Mouse (Mus musculus): Measurements from ENCODE around the gene Dennd1a. TPM values are rescaled to one million over a fixed set of nuclear protein-coding genes. Genes with fewer than 3 reads are reported as not detected.

The Dennd1a gene
- polyA plus RNA-seq, 1 experiment from 2014 or later: 10.2 TPM

GRCm38 (mm10) chr2:38007238-38007637 is 280.0 kb downstream of the Dennd1a start:
- Histone ChIP-seq H3K4me2 (ENCODE audit: low read depth, low read length) (no peak overlapping the region), H3K27ac (ENCODE audit: low read length) (no peak overlapping the region), H3K4me1 (ENCODE audit: control insufficient read depth, insufficient read depth, low read length) (no peaks in the 10 kb centered on the region), H3K9me3 (replicated peaks; ENCODE audit: control insufficient read depth, low read length) (no peaks in the 10 kb centered on the region), H3K27me3 (ENCODE audit: control insufficient read depth, insufficient read depth, low read length) (no peaks in the 10 kb centered on the region), H3K36me3 (ENCODE audit: control insufficient read depth, insufficient read depth, low read length) (no peaks in the 10 kb centered on the region), H3K9ac (ENCODE audit: low read length) (no peak overlapping the region), H3K4me3 (replicated peaks; ENCODE audit: low read length) (no peak overlapping the region)
- WGBS: 83% methylated on average over 1 of the region's 1 CpGs
- ATAC-seq (ENCODE audit: insufficient read depth, low FRiP score): no peak

- H3K9ac ChIP-seq (ENCODE audit: low read length): no peak overlapping the region
- no peaks in the 10 kb centered on the region for H3K36me3 ChIP-seq (ENCODE audit: control insufficient read depth, insufficient read depth, low read length)
- H3K27ac ChIP-seq (ENCODE audit: low read length): peak overlapping the region; percentile 55; the same call in 1 of the 2 replicates
- ATAC-seq (ENCODE audit: insufficient read depth, low FRiP score): no peak
- H3K27me3 ChIP-seq (ENCODE audit: control insufficient read depth, insufficient read depth, low read length): no peaks in the 10 kb centered on the region
- H3K4me1 ChIP-seq (ENCODE audit: control insufficient read depth, insufficient read depth, low read length): no peaks in the 10 kb centered on the region
- WGBS: 83% methylated on average over 9 of the region's 9 CpGs
- H3K9me3 ChIP-seq (replicated peaks; ENCODE audit: control insufficient read depth, low read length): no peaks in the 10 kb centered on the region
- H3K4me2 ChIP-seq (ENCODE audit: low read depth, low read length): no peak overlapping the region
- H3K4me3 ChIP-seq (replicated peaks; ENCODE audit: low read length): no peak overlapping the region
Measured at GRCm38 (mm10) chr2:38003183-38003680, 284.0 kb downstream of the Dennd1a start.

- no peak overlapping the region for H3K4me3 ChIP-seq (replicated peaks; ENCODE audit: low read length)
- H3K27ac ChIP-seq (ENCODE audit: low read length): no peak overlapping the region
- no peaks in the 10 kb centered on the region for H3K9me3 ChIP-seq (replicated peaks; ENCODE audit: control insufficient read depth, low read length)
- H3K27me3 ChIP-seq (ENCODE audit: control insufficient read depth, insufficient read depth, low read length): no peaks in the 10 kb centered on the region
- 95% methylated on average over 1 of the region's 1 CpGs for whole genome bisulfite sequencing
- H3K9ac ChIP-seq (ENCODE audit: low read length): no peak overlapping the region
- H3K36me3 ChIP-seq (ENCODE audit: control insufficient read depth, insufficient read depth, low read length): no peaks in the 10 kb centered on the region
- no peaks in the 10 kb centered on the region for H3K4me1 ChIP-seq (ENCODE audit: control insufficient read depth, insufficient read depth, low read length)
- no peak for ATAC-seq (ENCODE audit: insufficient read depth, low FRiP score)
- H3K4me2 ChIP-seq (ENCODE audit: low read depth, low read length): no peak overlapping the region
Measured at GRCm38 (mm10) chr2:38001004-38001403, 286.2 kb downstream of the Dennd1a start.

GRCm38 (mm10) chr2:37997966-37998365 is 289.2 kb downstream of the Dennd1a start:
- Histone ChIP-seq H3K4me1 (ENCODE audit: control insufficient read depth, insufficient read depth, low read length) (no peaks in the 10 kb centered on the region), H3K27ac (ENCODE audit: low read length) (no peak overlapping the region), H3K4me3 (replicated peaks; ENCODE audit: low read length) (no peak overlapping the region), H3K36me3 (ENCODE audit: control insufficient read depth, insufficient read depth, low read length) (no peaks in the 10 kb centered on the region), H3K9ac (ENCODE audit: low read length) (no peak overlapping the region), H3K9me3 (replicated peaks; ENCODE audit: control insufficient read depth, low read length) (no peaks in the 10 kb centered on the region), H3K4me2 (ENCODE audit: low read depth, low read length) (no peak overlapping the region), H3K27me3 (ENCODE audit: control insufficient read depth, insufficient read depth, low read length) (no peaks in the 10 kb centered on the region)
- WGBS: 60% methylated on average over 3 of the region's 3 CpGs
- ATAC-seq (ENCODE audit: insufficient read depth, low FRiP score): no peak

GRCm38 (mm10) chr2:37989091-37989490 is 298.1 kb downstream of the Dennd1a start:
- WGBS: 94% methylated on average over 3 of the region's 3 CpGs
- H3K4me1 ChIP-seq (ENCODE audit: control insufficient read depth, insufficient read depth, low read length): no peaks in the 10 kb centered on the region
- no peak overlapping the region for H3K4me2 ChIP-seq (ENCODE audit: low read depth, low read length)
- H3K4me3 ChIP-seq (replicated peaks; ENCODE audit: low read length): no peak overlapping the region
- no peak overlapping the region for H3K27ac ChIP-seq (ENCODE audit: low read length)
- H3K36me3 ChIP-seq (ENCODE audit: control insufficient read depth, insufficient read depth, low read length): no peaks in the 10 kb centered on the region
- H3K9ac ChIP-seq (ENCODE audit: low read length): no peak overlapping the region
- no peaks in the 10 kb centered on the region for H3K9me3 ChIP-seq (replicated peaks; ENCODE audit: control insufficient read depth, low read length)
- H3K27me3 ChIP-seq (ENCODE audit: control insufficient read depth, insufficient read depth, low read length): no peaks in the 10 kb centered on the region
- ATAC-seq (ENCODE audit: insufficient read depth, low FRiP score): no peak

GRCm38 (mm10) chr2:37988301-37988700 is 298.9 kb downstream of the Dennd1a start:
- Histone ChIP-seq H3K9ac (ENCODE audit: low read length) (no peak overlapping the region), H3K27me3 (ENCODE audit: control insufficient read depth, insufficient read depth, low read length) (no peaks in the 10 kb centered on the region), H3K4me3 (replicated peaks; ENCODE audit: low read length) (no peak overlapping the region), H3K4me2 (ENCODE audit: low read depth, low read length) (no peak overlapping the region), H3K36me3 (ENCODE audit: control insufficient read depth, insufficient read depth, low read length) (no peaks in the 10 kb centered on the region), H3K4me1 (ENCODE audit: control insufficient read depth, insufficient read depth, low read length) (no peaks in the 10 kb centered on the region), H3K9me3 (replicated peaks; ENCODE audit: control insufficient read depth, low read length) (no peaks in the 10 kb centered on the region), H3K27ac (ENCODE audit: low read length) (no peak overlapping the region)
- 85% methylated on average over 1 of the region's 1 CpGs for WGBS
- ATAC-seq (ENCODE audit: insufficient read depth, low FRiP score): no peak

- WGBS: 47% methylated on average over 5 of the region's 5 CpGs
- H3K9me3 ChIP-seq (replicated peaks; ENCODE audit: control insufficient read depth, low read length): no peaks in the 10 kb centered on the region
- no peak overlapping the region for H3K9ac ChIP-seq (ENCODE audit: low read length)
- no peak overlapping the region for H3K4me3 ChIP-seq (replicated peaks; ENCODE audit: low read length)
- H3K4me1 ChIP-seq (ENCODE audit: control insufficient read depth, insufficient read depth, low read length): peaks cover 5% of the 10 kb centered on the region; the same call in 1 of the 2 replicates
- H3K27ac ChIP-seq (ENCODE audit: low read length): no peak overlapping the region
- no peaks in the 10 kb centered on the region for H3K36me3 ChIP-seq (ENCODE audit: control insufficient read depth, insufficient read depth, low read length)
- no peaks in the 10 kb centered on the region for H3K27me3 ChIP-seq (ENCODE audit: control insufficient read depth, insufficient read depth, low read length)
- no peak for ATAC-seq (ENCODE audit: insufficient read depth, low FRiP score)
- no peak overlapping the region for H3K4me2 ChIP-seq (ENCODE audit: low read depth, low read length)
Measured at GRCm38 (mm10) chr2:37985690-37986222, 301.4 kb downstream of the Dennd1a start.

GRCm38 (mm10) chr2:37982714-37983113 is 304.5 kb downstream of the Dennd1a start:
- no peaks in the 10 kb centered on the region for H3K36me3 ChIP-seq (ENCODE audit: control insufficient read depth, insufficient read depth, low read length)
- no peak overlapping the region for H3K9ac ChIP-seq (ENCODE audit: low read length)
- 79% methylated on average over 1 of the region's 1 CpGs for WGBS
- no peak overlapping the region for H3K27ac ChIP-seq (ENCODE audit: low read length)
- H3K4me3 ChIP-seq (replicated peaks; ENCODE audit: low read length): no peak overlapping the region
- H3K4me1 ChIP-seq (ENCODE audit: control insufficient read depth, insufficient read depth, low read length): peaks cover 5% of the 10 kb centered on the region; the same call in 1 of the 2 replicates
- H3K9me3 ChIP-seq (replicated peaks; ENCODE audit: control insufficient read depth, low read length): no peaks in the 10 kb centered on the region
- ATAC-seq (ENCODE audit: insufficient read depth, low FRiP score): no peak
- no peak overlapping the region for H3K4me2 ChIP-seq (ENCODE audit: low read depth, low read length)
- H3K27me3 ChIP-seq (ENCODE audit: control insufficient read depth, insufficient read depth, low read length): no peaks in the 10 kb centered on the region

- Histone ChIP-seq H3K27me3 (ENCODE audit: control insufficient read depth, insufficient read depth, low read length) (no peaks in the 10 kb centered on the region), H3K4me1 (ENCODE audit: control insufficient read depth, insufficient read depth, low read length) (peaks cover 5% of the 10 kb centered on the region; the same call in 1 of the 2 replicates), H3K4me3 (replicated peaks; ENCODE audit: low read length) (no peak overlapping the region), H3K36me3 (ENCODE audit: control insufficient read depth, insufficient read depth, low read length) (no peaks in the 10 kb centered on the region), H3K9ac (ENCODE audit: low read length) (no peak overlapping the region), H3K9me3 (replicated peaks; ENCODE audit: control insufficient read depth, low read length) (no peaks in the 10 kb centered on the region), H3K4me2 (ENCODE audit: low read depth, low read length) (no peak overlapping the region), H3K27ac (ENCODE audit: low read length) (no peak overlapping the region)
- WGBS: 42% methylated on average over 15 of the region's 15 CpGs
- no peak for ATAC-seq (ENCODE audit: insufficient read depth, low FRiP score)
Measured at GRCm38 (mm10) chr2:37981562-37982403, 305.4 kb downstream of the Dennd1a start.
